Mouse (Mus musculus): Measurements from ENCODE around the gene Ip6k3. TPM values are rescaled to one million over a fixed set of nuclear protein-coding genes. Genes with fewer than 3 reads are reported as not detected.

Gene Ip6k3
- total RNA-seq, 2 experiments from 2014 or later = 0.21 to 0.30 TPM

DNA sequence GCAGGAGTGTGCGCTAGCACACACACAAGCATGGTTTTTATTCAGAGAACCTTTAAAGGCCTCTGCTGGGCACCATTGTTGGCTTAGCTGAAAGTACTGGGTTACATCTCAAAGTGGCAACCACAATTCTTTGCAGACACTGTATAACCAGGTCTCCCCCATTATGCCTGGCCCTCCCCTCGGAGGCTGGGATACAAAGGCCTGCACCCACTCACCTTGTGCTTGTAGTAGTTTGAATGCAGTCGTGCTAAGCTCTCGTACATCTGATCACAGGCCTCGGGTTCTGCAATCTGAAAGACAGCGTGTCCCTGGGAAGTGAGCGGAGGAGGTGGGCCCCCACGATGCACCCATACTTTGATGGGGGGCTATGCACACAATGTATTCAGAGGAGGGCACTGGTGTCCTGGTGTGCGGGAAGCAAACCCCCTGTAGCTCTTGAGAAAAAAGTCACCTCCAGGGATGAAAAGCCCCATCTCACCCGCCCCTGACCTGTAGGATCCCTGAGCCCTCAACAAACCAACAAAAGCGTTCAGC, 41.9 kb downstream of the Ip6k3 start:
- no peak for DNase-seq (ENCODE audit: extremely low spot score in 1 of 2, low spot score in 1 of 2)

DNA sequence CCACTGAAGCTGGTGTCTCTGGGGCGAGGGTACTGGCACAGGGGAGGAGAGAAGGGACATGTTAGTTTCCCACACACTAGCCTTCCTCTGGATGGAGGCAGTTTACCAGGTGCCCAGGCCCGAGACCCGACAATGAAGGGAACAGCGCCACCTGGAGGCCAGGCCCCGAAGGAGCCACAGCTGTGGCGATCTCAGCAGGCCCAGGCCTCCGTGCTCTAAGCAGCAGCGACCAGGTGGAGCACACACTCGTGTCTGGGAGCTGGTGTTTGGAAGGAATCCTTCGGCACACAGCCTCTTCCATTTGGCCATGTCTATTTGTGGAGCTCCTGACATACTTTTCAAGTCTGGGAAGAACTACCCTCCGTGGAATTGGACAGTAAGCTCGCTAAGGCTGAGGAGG, 42.4 kb downstream of the Ip6k3 start:
- peak; percentile 76 to 81 for DNase-seq (ENCODE audit: extremely low spot score in 1 of 2, low spot score in 1 of 2)

- no peak for DNase-seq (ENCODE audit: extremely low spot score in 1 of 2, low spot score in 1 of 2)
Observed at GRCm38 (mm10) chr17:27123813-27124375, 43.7 kb downstream of the Ip6k3 start.

GRCm38 (mm10) chr17:27123103-27123502, 44.5 kb downstream of the Ip6k3 start:
- no peak for DNase-seq (ENCODE audit: extremely low spot score in 1 of 2, low spot score in 1 of 2)

DNA sequence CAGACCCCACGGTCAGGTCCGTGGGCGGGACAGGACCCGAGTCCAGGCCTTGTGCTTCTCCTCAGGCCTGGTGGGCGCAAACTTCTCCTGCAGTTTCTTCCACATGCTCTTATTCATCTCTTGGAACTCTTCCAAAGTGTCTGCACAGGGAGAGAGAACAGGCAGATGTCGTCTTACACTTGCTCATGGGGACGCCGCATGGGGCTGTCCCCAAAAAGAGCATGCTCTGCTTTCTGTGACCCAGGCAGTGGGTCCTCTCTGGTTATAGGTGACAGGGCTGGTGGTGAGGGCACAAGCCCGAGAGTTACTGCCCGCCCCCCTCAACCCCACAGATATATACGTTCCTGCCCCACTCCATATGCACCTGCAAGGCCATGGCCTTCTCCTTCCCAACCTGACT, 44.9 kb downstream of the Ip6k3 start:
- no peak for DNase-seq (ENCODE audit: extremely low spot score in 1 of 2, low spot score in 1 of 2)

- DNase-seq (ENCODE audit: extremely low spot score in 1 of 2, low spot score in 1 of 2) = no peak
Observed at GRCm38 (mm10) chr17:27121781-27122180, 45.8 kb downstream of the Ip6k3 start.

DNA sequence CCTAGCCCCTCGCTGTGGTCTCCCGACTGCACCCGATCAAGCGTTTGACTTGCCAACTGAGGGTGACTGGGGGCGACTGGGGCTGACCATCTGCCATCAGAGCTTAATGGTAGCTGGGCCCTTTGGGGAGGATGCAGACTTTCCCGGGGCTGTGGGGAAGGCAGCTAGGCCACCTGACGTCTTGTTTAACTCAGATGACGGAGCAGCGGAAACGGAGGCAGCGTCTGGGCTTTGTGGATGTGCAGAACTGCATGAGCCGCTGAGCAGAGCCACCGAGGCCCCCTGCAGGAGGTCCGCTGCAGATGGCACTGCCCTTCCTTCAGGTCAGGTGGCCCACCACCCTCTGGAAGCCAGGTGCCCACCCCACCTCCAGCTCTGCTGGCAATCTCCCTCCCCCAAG, 46.3 kb downstream of the Ip6k3 start:
- DNase-seq (ENCODE audit: extremely low spot score in 1 of 2, low spot score in 1 of 2) = no peak

GRCm38 (mm10) chr17:27120561-27121024, 47.0 kb downstream of the Ip6k3 start:
- peak; percentile 55 to 74 for DNase-seq (ENCODE audit: extremely low spot score in 1 of 2, low spot score in 1 of 2)

GRCm38 (mm10) chr17:27119954-27120353, 47.6 kb downstream of the Ip6k3 start:
- DNase-seq (ENCODE audit: extremely low spot score in 1 of 2, low spot score in 1 of 2) = no peak

DNA sequence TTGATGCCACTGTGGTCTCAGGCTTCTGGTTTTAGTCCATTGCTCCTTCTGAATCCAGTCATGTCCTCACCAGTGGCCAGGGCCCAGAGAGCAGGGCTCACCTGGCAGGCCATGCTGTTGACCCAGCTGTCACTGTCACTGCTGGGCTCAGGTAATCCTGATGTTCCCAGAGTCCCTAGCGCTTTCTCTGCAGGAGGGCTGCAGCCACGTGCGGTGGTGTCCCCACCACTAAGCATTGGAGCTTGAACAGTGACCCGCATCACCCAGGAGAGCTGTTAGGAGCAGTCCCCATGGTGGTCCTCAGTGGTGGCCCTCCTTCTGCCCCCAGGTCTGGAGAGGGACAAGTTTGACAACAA, 48.1 kb downstream of the Ip6k3 start:
- DNase-seq (ENCODE audit: extremely low spot score in 1 of 2, low spot score in 1 of 2) = no peak

DNA sequence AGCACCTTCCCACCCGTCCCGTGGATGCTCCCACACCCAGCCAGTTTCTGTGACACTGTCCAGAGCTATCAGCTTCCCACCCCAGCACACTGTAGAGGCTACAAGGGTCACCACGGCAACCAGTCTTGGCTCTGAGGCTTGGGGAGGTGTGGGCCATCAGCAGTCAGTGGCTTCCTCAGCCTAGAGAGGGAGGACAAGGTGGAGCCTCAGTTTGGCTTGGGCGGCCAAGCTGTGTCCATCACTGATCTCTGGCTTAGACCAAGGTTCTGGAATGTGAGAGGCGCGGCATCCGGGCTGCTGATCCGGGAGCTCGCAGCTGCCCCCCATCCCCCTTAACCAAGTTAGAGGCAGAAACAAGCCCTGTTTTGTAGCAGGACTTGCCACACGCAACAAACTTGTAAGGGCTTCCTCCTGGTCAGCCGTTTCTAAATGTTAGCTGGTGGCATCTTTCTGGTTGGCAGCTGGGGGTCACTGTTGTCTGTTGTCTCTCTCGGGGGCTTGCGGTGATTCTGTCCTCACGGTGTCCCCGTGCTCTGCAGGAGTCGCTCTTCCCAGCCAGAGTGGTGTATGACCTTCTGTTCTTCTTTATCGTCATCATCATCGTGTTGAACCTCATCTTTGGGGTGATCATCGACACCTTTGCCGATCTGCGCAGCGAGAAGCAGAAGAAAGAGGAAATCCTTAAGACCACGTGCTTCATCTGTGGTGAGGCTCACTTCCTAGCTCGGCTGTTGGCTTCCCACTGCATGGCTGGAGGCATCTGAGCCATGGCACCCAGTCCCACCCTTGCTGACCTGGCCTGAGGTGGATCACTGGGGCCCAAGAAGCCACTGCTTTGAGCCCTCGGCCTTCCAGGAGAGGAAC, 48.7 kb downstream of the Ip6k3 start:
- no peak for DNase-seq (ENCODE audit: extremely low spot score in 1 of 2, low spot score in 1 of 2)

DNA sequence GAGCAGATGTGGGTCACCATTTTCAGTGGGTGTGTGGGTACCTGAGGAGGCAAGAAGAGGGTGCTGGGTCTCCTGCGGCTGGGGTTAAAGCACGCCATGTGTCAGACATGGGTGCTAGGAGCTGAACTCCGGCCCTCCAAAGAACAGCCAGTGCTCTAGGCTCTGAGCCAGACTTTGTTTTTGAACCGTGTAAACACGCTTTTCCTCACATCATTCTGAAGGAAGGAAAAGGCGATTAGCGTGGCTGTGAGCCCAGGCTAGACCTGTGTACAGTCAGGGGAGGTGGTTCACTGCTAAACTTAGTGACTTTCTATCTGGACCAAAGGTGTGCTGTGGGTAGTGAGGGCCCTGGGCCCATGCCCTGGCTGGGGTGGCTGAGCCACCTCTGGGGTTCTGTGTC, 57.5 kb downstream of the Ip6k3 start:
- no peak for DNase-seq (ENCODE audit: extremely low spot score in 1 of 2, low spot score in 1 of 2)

DNA sequence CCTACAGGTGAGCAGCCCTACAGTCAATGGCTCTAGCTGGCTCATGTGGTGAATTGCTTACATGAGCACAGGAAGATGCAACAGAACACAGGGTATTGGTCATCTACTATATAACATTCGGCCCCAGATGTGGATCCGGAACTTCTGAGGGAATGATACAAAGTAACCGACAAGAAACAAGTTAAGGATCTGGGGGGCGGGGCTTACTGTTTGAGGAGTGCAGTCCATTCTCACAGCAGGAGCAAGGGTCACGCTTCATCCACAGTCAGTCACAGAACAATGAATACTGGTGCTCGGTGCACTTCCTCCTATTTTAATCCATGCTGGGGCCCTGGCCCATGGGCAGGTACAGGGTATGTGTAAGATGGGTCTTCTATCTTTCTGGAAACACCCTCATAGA, 59.7 kb downstream of the Ip6k3 start:
- DNase-seq (ENCODE audit: extremely low spot score in 1 of 2, low spot score in 1 of 2) = no peak

DNA sequence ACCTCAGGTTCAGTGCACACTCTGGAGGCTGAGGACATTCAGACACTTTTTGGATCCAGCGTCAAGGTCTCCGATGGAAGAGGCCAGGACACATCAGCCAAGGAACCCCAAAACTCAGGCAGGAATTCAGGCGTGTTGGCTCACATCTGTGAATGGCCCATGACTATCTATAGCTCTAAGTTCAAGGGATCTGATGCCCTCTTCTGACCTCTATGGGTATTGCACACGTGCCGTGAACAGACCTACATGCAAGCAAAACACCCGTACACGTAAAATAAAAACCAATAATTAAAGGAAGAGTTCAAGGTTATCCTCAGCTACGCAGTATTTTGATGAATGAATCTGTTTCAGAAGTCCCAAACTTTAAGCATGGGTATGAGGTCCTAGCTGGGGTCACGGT, 60.9 kb downstream of the Ip6k3 start:
- no peak for DNase-seq (ENCODE audit: extremely low spot score in 1 of 2, low spot score in 1 of 2)

DNA sequence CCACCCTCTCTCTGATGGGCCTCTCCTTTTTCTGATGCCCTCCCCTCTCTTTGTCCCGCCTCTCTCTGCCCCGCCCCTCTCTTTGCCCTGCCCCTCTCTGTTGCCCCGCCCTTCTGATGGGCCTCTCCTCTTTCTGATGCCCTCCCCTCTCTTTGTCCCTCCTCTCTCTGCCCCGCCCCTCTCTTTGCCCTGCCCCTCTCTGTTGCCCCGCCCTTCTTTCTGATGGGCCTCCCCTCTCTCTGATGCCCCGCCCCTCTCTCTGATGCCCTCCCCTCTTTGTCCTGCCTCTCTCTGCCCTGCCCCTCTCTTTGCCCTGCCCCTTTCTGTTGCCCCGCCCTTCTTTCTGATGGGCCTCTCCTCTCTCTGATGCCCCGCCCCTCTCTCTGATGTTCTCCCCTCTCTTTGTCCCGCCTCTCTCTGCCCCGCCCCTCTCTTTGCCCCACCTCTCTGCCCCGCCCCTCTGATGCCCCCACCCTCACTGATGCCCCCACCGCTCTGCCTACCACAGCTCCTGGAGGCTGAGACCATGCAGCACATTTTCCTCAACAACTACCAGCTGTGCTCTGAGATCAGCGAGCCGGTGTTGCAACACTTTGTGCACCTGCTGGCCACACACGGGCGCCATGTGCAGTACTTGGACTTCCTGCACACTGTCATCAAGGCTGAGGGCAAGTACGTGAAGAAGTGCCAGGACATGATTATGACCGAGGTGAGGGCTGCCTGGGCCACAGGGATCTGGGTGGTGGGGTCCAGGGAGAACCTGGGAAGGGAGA, 61.7 kb downstream of the Ip6k3 start:
- no peak for DNase-seq (ENCODE audit: extremely low spot score in 1 of 2, low spot score in 1 of 2)

DNA sequence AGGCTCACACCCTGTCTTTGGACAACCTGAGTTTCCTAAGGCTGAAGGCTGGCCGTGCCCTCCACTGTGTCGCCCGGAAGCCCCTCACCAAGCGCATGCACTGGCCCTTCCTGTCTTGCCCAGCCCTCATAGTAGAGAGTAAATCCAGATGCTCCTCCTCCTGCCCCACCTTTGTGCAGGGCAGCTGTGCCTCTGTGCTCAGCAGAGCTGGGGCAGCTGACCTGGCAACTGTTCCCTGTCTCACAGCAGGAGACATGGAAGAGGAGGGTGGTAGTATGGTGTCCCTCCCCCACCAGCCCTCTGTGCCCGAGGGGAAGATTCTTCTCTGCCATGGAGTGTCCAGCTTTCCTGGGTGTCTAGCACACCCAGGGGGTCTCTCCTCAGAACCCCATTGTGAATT, 65.9 kb downstream of the Ip6k3 start:
- DNase-seq (ENCODE audit: extremely low spot score in 1 of 2, low spot score in 1 of 2) = no peak

DNA sequence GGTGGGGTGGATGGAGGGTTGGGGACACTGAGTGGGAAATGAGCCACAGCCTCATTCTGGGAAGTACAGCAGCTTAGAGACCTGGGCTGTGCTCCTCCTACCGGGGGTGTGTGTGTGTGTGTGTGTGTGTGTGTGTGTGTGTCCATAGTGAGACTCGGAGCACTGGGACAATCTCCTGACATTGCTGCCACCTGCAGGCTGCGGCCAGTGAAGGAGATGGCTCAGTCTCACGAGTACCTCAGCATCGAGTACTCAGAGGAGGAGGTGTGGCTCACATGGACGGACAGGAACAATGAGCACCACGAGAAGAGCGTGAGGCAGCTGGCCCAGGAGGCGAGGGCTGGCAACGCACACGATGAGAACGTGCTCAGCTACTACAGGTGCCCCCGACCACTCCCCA, 71.9 kb downstream of the Ip6k3 start:
- no peak for DNase-seq (ENCODE audit: extremely low spot score in 1 of 2, low spot score in 1 of 2)
